Comparison of ENCODE assay signal across 26 mouse cellular contexts in genomic region chr5:72863166-72863565, GRCm38 (mm10). TPM values are rescaled to one million over a fixed set of nuclear protein-coding genes. Genes with fewer than 3 reads are reported as not detected.
A peak's percentile ranks its signal among the peaks of the same experiment; 100 is the strongest.
DNase-seq lines count a peak whose midpoint lies in the region; ATAC-seq and TF ChIP-seq lines count a peak whose summit lies in the region.
"Had no signal": no experiment of that assay in that cellular context is flagged by ENCODE, and none has a peak within 500 bp of the region (broad histone marks: within the 10 kb centered on the region; RNA-seq: fewer than 3 reads in every experiment).

No protein-coding gene starts in this region.

- H3K4me3 ChIP-seq in macrophage (ENCODE audit: inconsistent target) = no peak overlapping the region
- H3K4me3 ChIP-seq in thymus, adult 2 months (ENCODE audit: control insufficient read depth, insufficient read depth, low read length) = peak overlapping the region; percentile 22; the same call in 1 of the 2 replicates
- H3K4me3 ChIP-seq in forebrain, embryonic 15.5 days = no peak overlapping the region
- H3K4me3 ChIP-seq: embryonic facial prominence, embryonic 12.5 days; erythroblast, embryonic 14.5 days; heart, embryonic 10.5 days; hindbrain, embryonic 12.5 days; layer of hippocampus, adult 2 months; left cerebral cortex, adult 2 months; midbrain, embryonic 13.5 days; stomach, embryonic 15.5 days had no signal

- no peak for ATAC-seq in forebrain, embryonic 15.5 days (replicated peaks)
- ATAC-seq: forebrain, embryonic 16.5 days; inflammation-experienced regulatory T-cells, adult 6 months; midbrain, embryonic 13.5 days; Patski had no signal

- peak; percentile 83 for DNase-seq in heart, adult 11 months
- DNase-seq in heart, postnatal 10 days = no peak
- DNase-seq in thymus, adult 2 months = peak; percentile 28
- DNase-seq in urinary bladder, adult 18-20 months (ENCODE audit: low spot score in 2 of 2) = no peak
- DNase-seq in left cerebral cortex, adult 11 months (ENCODE audit: low spot score) = no peak
- no peak for DNase-seq in left cerebral cortex, adult 18-20 months (ENCODE audit: low spot score in 2 of 2)
- DNase-seq: adrenal gland, postnatal 14 days; cerebellum, adult 11 months; cerebellum, postnatal 10 days; kidney, adult 8-10 months; kidney, postnatal 14 days; left cerebral cortex, postnatal 4 days; right cerebral cortex, postnatal 14 days had no signal

- TF ChIP-seq POLR2A in thymus, adult 2 months (IDR thresholded peaks at IDR 0.05; ENCODE audit: control insufficient read depth, extremely low read depth, insufficient read depth, low read length, poor library complexity) = no peak

- peaks cover 7% of the 10 kb centered on the region; the same call in 1 of the 2 replicates for H3K4me1 ChIP-seq in thymus, adult 2 months (replicated peaks; ENCODE audit: control insufficient read depth, insufficient read depth, low read length)
- H3K4me1 ChIP-seq in forebrain, embryonic 15.5 days = peaks cover 5% of the 10 kb centered on the region

- H3K27me3 ChIP-seq in thymus, adult 2 months (ENCODE audit: control insufficient read depth, insufficient read depth, low read length) = no peaks in the 10 kb centered on the region
- H3K27me3 ChIP-seq in forebrain, embryonic 15.5 days = peaks cover 7% of the 10 kb centered on the region; the same call in 1 of the 2 replicates
- H3K27me3 ChIP-seq: Patski; stomach, embryonic 15.5 days had no signal

- WGBS in macrophage (ENCODE audit: missing documents) = 76% methylated on average over 8 of the region's 9 CpGs
- WGBS in thymus, adult 2 months = 41% methylated on average over 9 of the region's 9 CpGs
- WGBS in forebrain, embryonic 15.5 days = 93% methylated on average over 9 of the region's 9 CpGs

- no peaks in the 10 kb centered on the region for H3K9me3 ChIP-seq in forebrain, embryonic 15.5 days
- H3K9me3 ChIP-seq: embryonic facial prominence, embryonic 12.5 days; heart, embryonic 10.5 days; hindbrain, embryonic 12.5 days; stomach, embryonic 15.5 days had no signal

- 0 out of 2 replicates have a peak, but pooled peaks cover 7% of the 10 kb centered on the region for H3K36me3 ChIP-seq in macrophage (ENCODE audit: inconsistent target)
- H3K36me3 ChIP-seq in thymus, adult 2 months (ENCODE audit: control insufficient read depth, insufficient read depth, low read length) = no peaks in the 10 kb centered on the region
- H3K36me3 ChIP-seq in forebrain, embryonic 15.5 days = no peaks in the 10 kb centered on the region
- H3K36me3 ChIP-seq: embryonic facial prominence, embryonic 12.5 days; hindbrain, embryonic 12.5 days; midbrain, embryonic 13.5 days; stomach, embryonic 15.5 days had no signal

- intact Hi-C loops in heart, postnatal 10 days (cut with DNase I) = no loop called here

- H3K79me2 ChIP-seq in macrophage (ENCODE audit: inconsistent target) = peaks cover 100% of the 10 kb centered on the region

- H3K9ac ChIP-seq in forebrain, embryonic 15.5 days (replicated peaks) = no peak overlapping the region
- H3K9ac ChIP-seq: embryonic facial prominence, embryonic 12.5 days; hindbrain, embryonic 12.5 days; midbrain, embryonic 13.5 days; stomach, embryonic 15.5 days had no signal

- H3K4me2 ChIP-seq in forebrain, embryonic 15.5 days (replicated peaks) = no peak overlapping the region
- H3K4me2 ChIP-seq: embryonic facial prominence, embryonic 12.5 days; hindbrain, embryonic 12.5 days; midbrain, embryonic 13.5 days; stomach, embryonic 15.5 days had no signal

- TF ChIP-seq CTCF in thymus, adult 2 months (IDR thresholded peaks at IDR 0.05; ENCODE audit: borderline replicate concordance, control insufficient read depth, extremely low read depth, insufficient read depth, low read length, poor library complexity) = no peak

- H3K27ac ChIP-seq in macrophage = peak overlapping the region; percentile 76
- no peak overlapping the region for H3K27ac ChIP-seq in thymus, adult 2 months (ENCODE audit: control insufficient read depth, insufficient read depth, low read length)
- H3K27ac ChIP-seq in forebrain, embryonic 15.5 days (replicated peaks) = no peak overlapping the region
- H3K27ac ChIP-seq: embryonic facial prominence, embryonic 12.5 days; heart, embryonic 10.5 days; hindbrain, embryonic 12.5 days; layer of hippocampus, adult 2 months; left cerebral cortex, adult 2 months; midbrain, embryonic 13.5 days; stomach, embryonic 15.5 days had no signal

RNA-seq across cellular contexts. Expression of gene Tec, which starts 5.1 kb away (rescaled TPM):
- 10 to 100 TPM in 1 of 2 experiments, 1 to 10 TPM in 1; 8.0 to 10.8 TPM for total RNA-seq in heart, postnatal 10 days (2021)
- 100 to 1,000 TPM in 25 of 26 experiments, 10 to 100 TPM in 1; 90.4 to 656 (median 263) TPM for total RNA-seq in macrophage (2018; cell fraction: chromatin; rRNA removed)
- total RNA-seq in macrophage (2018; cell fraction: cytosol; rRNA removed) = 10 to 100 TPM; 26.8 to 77.1 (median 51.1) TPM
- 100 to 1,000 TPM in 13 of 26 experiments, 10 to 100 TPM in 13; 37.0 to 278 (median 131) TPM for total RNA-seq in macrophage (2018; cell fraction: nucleus; rRNA removed)
- polyA plus RNA-seq in macrophage (2018) = 53.1 to 81.3 TPM (median 56.1 TPM) in 3 replicates
- 12.4 and 18.3 TPM in 2 replicates for polyA plus RNA-seq in thymus, adult 2 months (2012; rRNA removed)
- 3.5 and 3.7 TPM in 2 replicates for polyA plus RNA-seq in forebrain, embryonic 15.5 days (2015; fragmentation: Nextera tagmentation; extraction: Ambion mirVana)
- 1 to 10 TPM; 2.4 to 3.0 TPM for total RNA-seq in left cerebral cortex, adult 18-20 months (2021)
- polyA plus RNA-seq: erythroblast, embryonic 14.5 days had no signal

RNA-seq across cellular contexts. Expression of gene Slain2, which starts 50.9 kb away (rescaled TPM):
- total RNA-seq in heart, postnatal 10 days (2021) = 100 to 1,000 TPM; 128 to 131 TPM
- total RNA-seq in macrophage (2018; cell fraction: chromatin; rRNA removed) = 10 to 100 TPM; 28.1 to 66.6 (median 39.8) TPM
- total RNA-seq in macrophage (2018; cell fraction: cytosol; rRNA removed) = 10 to 100 TPM; 26.4 to 45.7 (median 34.2) TPM
- 10 to 100 TPM; 22.1 to 65.2 (median 35.6) TPM for total RNA-seq in macrophage (2018; cell fraction: nucleus; rRNA removed)
- polyA plus RNA-seq in macrophage (2018) = 21.7 to 48.1 TPM (median 30.2 TPM) in 3 replicates
- polyA plus RNA-seq in thymus, adult 2 months (2012; rRNA removed) = 24.2 and 27.6 TPM in 2 replicates
- 17.9 and 18.4 TPM in 2 replicates for polyA plus RNA-seq in forebrain, embryonic 15.5 days (2015; fragmentation: Nextera tagmentation; extraction: Ambion mirVana)
- total RNA-seq in left cerebral cortex, adult 18-20 months (2021) = 10 to 100 TPM; 21.9 to 25.3 TPM

Comparison
In these comparisons a context has a peak if more than half of its experiments do, and no peak if none do; other contexts are left out.
1. DNase-seq: peak in heart, adult 11 months (single experiment) and thymus, adult 2 months (single experiment); none in heart, postnatal 10 days (0 of 2), urinary bladder, adult 18-20 months (0 of 2), left cerebral cortex, adult 11 months (single experiment) and left cerebral cortex, adult 18-20 months (0 of 2).